Mouse (Mus musculus): ENCODE results near the gene Tmem129. TPM values are rescaled to one million over a fixed set of nuclear protein-coding genes. Genes with fewer than 3 reads are reported as not detected.

The Tmem129 gene
- polyA plus RNA-seq, 1 experiment from 2014 or later: 37.5 TPM

GRCm38 (mm10) chr5:33605314-33605713 is 52.9 kb downstream of the Tmem129 start:
- H3K4me1 ChIP-seq: no peaks in the 10 kb centered on the region
- H3K9me3 ChIP-seq: no peaks in the 10 kb centered on the region
- H3K27me3 ChIP-seq: no peaks in the 10 kb centered on the region
- H3K36me3 ChIP-seq: peaks cover 43% of the 10 kb centered on the region
- no peak overlapping the region for H3K27ac ChIP-seq (replicated peaks)
- H3K4me3 ChIP-seq: no peak overlapping the region
- WGBS: 88% methylated on average over 5 of the region's 5 CpGs
- no peak for ATAC-seq (ENCODE audit: low FRiP score, low read depth)
- no peak overlapping the region for H3K4me2 ChIP-seq (replicated peaks)
- H3K9ac ChIP-seq (replicated peaks): no peak overlapping the region

Other genes with a start within 250 kb of the Tmem129 start
- 0.25 and 0.29 TPM in 2 replicates for gene Nkx1-1, start 224.4 kb downstream of the Tmem129 start, polyA plus RNA-seq (2016; fragmentation: Nextera tagmentation; extraction: Ambion mirVana)
- 47.7 and 49.2 TPM in 2 replicates for gene Fam53a, start 28.8 kb downstream of the Tmem129 start, polyA plus RNA-seq (2016; fragmentation: Nextera tagmentation; extraction: Ambion mirVana)
- gene Gm9903, start 28.5 kb downstream of the Tmem129 start, polyA plus RNA-seq (2016; fragmentation: Nextera tagmentation; extraction: Ambion mirVana): 0.93 and 1.0 TPM in 2 replicates
- gene Slbp, start 5.8 kb downstream of the Tmem129 start, polyA plus RNA-seq (2016; fragmentation: Nextera tagmentation; extraction: Ambion mirVana): 231 TPM in 2 replicates
- 203 and 205 TPM in 2 replicates for gene Tacc3, start 288 bp downstream of the Tmem129 start, polyA plus RNA-seq (2016; fragmentation: Nextera tagmentation; extraction: Ambion mirVana)
- 66.2 and 88.3 TPM in 2 replicates for gene Fgfr3, start 63.3 kb upstream of the Tmem129 start, polyA plus RNA-seq (2016; fragmentation: Nextera tagmentation; extraction: Ambion mirVana)
- 49.0 and 54.2 TPM in 2 replicates for gene Letm1, start 124.4 kb upstream of the Tmem129 start, polyA plus RNA-seq (2016; fragmentation: Nextera tagmentation; extraction: Ambion mirVana)
- gene Nsd2, start 162.3 kb upstream of the Tmem129 start, polyA plus RNA-seq (2016; fragmentation: Nextera tagmentation; extraction: Ambion mirVana): 115 and 128 TPM in 2 replicates

Data from midbrain, embryonic 12.5 days (tissue).